Mouse (Mus musculus) cortical plate, adult 2 months (tissue): Measurements from ENCODE around the gene Bcr. TPM values are rescaled to one million over a fixed set of nuclear protein-coding genes. Genes with fewer than 3 reads are reported as not detected.

Experiments used
- H3K27ac ChIP-seq: fragments of 200-500 bp; 2 replicates; pipeline ENCODE4 v1.5.1; 2012; ENCODE audit warnings: low read length, control low read depth, inconsistent platforms; ENCODE audit not compliant: insufficient read depth
- H3K4me1 ChIP-seq: fragments of 200-500 bp; 2 replicates; pipeline ENCODE4 v1.6.1; 2011; ENCODE audit warnings: low read length; ENCODE audit not compliant: control insufficient read depth, insufficient read depth
- H3K4me3 ChIP-seq: fragments of 200-500 bp; 2 replicates; pipeline ENCODE4 v1.5.1; 2011; ENCODE audit warnings: mild to moderate bottlenecking, low read length, control low read depth; ENCODE audit not compliant: insufficient read depth
- CTCF ChIP-seq: fragments of 200-500 bp; IDR thresholded peaks from 2 replicates; pipeline ENCODE4 v1.5.1; 2011; ENCODE audit warnings: mild to moderate bottlenecking, control low read depth, low read length; ENCODE audit not compliant: insufficient read depth; ENCODE audit errors: extremely low read depth
- POLR2A ChIP-seq: fragments of 200-500 bp; IDR thresholded peaks from 2 replicates; pipeline ENCODE4 v1.6.1; 2011; ENCODE audit warnings: mild to moderate bottlenecking, low read length, control low read depth; ENCODE audit not compliant: insufficient read depth; ENCODE audit errors: extremely low read depth
- polyA plus RNA-seq: library from polyadenylated mRNA; depleted of rRNA; stranded (reverse); fragments of >200 nt; gene quantifications from 2 replicates; pipeline ENCODE4 v1.2.3, GENCODE M21; 2012; rRNA removed

Gene Bcr
- 67.3 and 78.1 TPM in 2 replicates for polyA plus RNA-seq

GRCm38 (mm10) chr10:75060217-75060842 lies at the start of gene Bcr:
Gene Bcr (plus strand): TSS chr10:75060592.
- peak; percentile 35; the same call in 1 of the 2 replicates for TF ChIP-seq POLR2A
- TF ChIP-seq CTCF, result no peak
- peaks cover 6% of the 10 kb centered on the region; the same call in 1 of the 2 replicates for H3K4me1 ChIP-seq
- H3K27ac ChIP-seq, result peak within 1 kb of the TSS; percentile 7; the same call in 1 of the 2 replicates
- peak within 1 kb of the TSS; percentile 73 for H3K4me3 ChIP-seq

DNA sequence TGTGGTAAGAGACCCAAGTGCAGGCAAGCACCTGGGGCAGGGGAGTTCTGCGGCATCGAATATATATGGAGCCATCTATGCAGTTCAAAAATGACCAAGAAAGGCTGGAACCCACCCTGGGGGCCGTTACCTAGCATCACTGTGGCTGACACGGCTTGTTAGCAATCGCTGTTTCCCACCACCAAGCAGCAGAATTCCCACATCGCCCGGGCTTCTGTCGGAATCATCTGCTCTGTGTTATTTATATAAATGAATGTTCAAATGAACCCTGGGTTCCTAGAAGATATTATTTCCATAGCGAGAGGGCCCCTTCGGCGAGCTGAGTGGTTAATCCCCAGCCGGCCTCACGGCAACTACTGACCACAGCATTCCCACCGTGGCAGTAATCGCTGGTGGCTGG lies 49.7 kb upstream of the Bcr start:
- TF ChIP-seq POLR2A (no peak), CTCF (no peak)
- no peak overlapping the region for H3K27ac ChIP-seq
- H3K4me3 ChIP-seq, result no peak overlapping the region

DNA sequence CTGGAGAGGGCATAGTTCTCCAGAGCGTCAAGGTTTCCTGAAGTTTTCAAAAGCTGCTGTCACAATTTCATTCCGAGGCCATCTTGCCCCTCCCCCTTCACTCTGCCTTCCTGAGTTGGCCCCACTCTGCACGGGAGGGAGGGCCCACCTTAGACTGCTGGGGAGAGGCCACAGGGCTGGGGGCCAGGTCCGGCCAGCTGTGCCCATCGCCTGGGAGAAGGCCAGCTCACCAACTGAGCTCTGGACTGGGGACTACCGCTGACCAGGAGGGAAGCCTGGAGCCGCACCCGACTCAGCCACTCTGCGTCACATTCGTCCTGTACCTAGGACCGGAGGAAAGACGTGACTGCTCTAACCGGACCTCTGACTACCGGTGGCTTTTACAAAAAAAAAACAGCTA lies 44.9 kb upstream of the Bcr start:
- H3K27ac ChIP-seq, result no peak overlapping the region
- no peak for TF ChIP-seq CTCF
- no peak overlapping the region for H3K4me3 ChIP-seq
- H3K4me1 ChIP-seq, result peaks cover 1% of the 10 kb centered on the region

More for the DNA sequence above, 49.7 kb upstream of the Bcr start:
- peaks cover 13% of the 10 kb centered on the region for H3K4me1 ChIP-seq

DNA sequence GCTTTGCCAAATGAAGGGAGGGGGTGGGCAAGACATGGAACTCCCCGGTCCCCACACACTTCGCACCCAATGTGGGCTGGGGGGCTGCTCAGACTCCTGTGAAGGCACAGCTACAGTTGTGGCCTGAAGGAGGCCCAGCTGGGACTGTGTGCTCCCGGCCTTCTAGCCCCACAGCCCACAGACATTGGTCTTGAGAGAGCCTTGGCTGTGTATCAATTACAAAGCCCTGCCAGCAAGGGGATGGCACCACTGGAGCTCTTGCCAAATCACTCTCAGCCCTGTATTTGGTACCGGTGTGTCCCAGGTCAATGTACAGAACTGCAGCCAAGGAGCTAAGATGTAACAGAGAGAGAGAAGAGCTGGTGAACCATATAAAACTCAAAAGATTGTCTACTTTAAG lies 43.9 kb upstream of the Bcr start:
- Histone ChIP-seq H3K4me1 (peaks cover 1% of the 10 kb centered on the region), H3K27ac (no peak overlapping the region), H3K4me3 (no peak overlapping the region)
- TF ChIP-seq CTCF, result no peak
- TF ChIP-seq POLR2A, result no peak

DNA sequence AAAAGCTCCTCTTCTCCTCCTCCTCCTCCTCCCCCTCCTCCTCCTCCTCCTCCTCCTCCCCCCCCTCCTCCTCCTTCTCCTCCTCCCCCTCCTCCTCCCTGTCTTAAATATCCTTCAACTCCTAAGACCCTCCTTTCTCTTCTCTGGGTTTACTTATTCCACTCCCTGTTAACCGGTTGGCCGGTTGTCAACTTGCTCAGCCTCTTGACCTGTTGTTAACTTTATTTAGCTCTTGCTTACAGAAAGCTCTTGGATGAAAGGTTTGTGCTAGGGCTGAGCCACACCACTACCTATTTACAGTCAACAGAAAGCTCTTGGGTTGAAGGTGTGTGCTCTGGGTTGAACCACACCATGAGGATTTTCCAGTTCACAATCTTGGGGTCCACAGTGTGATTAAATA lies 40.1 kb upstream of the Bcr start:
- no peak overlapping the region for H3K4me3 ChIP-seq
- H3K27ac ChIP-seq, result no peak overlapping the region
- TF ChIP-seq POLR2A (no peak), CTCF (no peak)
- peaks cover 1% of the 10 kb centered on the region; the same call in 1 of the 2 replicates for H3K4me1 ChIP-seq

- no peak overlapping the region for H3K27ac ChIP-seq
- TF ChIP-seq POLR2A (no peak), CTCF (peak; percentile 92)
- no peak overlapping the region for H3K4me3 ChIP-seq
- peaks cover 1% of the 10 kb centered on the region; the same call in 1 of the 2 replicates for H3K4me1 ChIP-seq
These were observed 39.3 kb upstream of the Bcr start for GRCm38 (mm10) chr10:75021138-75021537.

- no peak overlapping the region for H3K27ac ChIP-seq
- H3K4me3 ChIP-seq, result no peak overlapping the region
- TF ChIP-seq POLR2A (no peak), CTCF (no peak)
- H3K4me1 ChIP-seq, result no peaks in the 10 kb centered on the region
These were observed 33.9 kb upstream of the Bcr start for GRCm38 (mm10) chr10:75026491-75026890.

DNA sequence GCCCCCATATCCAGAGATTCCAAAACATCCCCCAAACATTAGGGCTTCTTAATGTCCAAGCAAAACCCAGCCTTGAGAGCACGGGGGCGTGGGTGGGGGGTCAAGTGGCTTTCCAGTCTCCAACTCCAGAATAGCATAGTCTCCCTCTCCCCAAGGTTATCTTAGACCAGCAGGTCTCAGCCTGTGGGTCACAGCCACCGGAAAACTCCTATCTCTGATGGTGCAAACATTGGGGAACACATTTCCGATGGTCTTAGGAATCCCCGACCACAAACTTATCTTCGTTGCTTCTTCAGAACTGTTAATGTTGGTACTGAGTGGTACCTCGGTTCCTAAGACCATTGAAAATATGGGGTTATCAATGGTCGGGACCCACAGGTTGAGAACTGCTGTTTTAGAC lies 31.6 kb upstream of the Bcr start:
- Histone ChIP-seq H3K4me3 (no peak overlapping the region), H3K4me1 (peaks cover 3% of the 10 kb centered on the region), H3K27ac (no peak overlapping the region)
- TF ChIP-seq POLR2A, result no peak
- TF ChIP-seq CTCF, result no peak

- Histone ChIP-seq H3K4me1 (peaks cover 3% of the 10 kb centered on the region), H3K27ac (no peak overlapping the region), H3K4me3 (no peak overlapping the region)
- TF ChIP-seq POLR2A (no peak), CTCF (no peak)
These were observed 30.7 kb upstream of the Bcr start for GRCm38 (mm10) chr10:75029677-75030076.

DNA sequence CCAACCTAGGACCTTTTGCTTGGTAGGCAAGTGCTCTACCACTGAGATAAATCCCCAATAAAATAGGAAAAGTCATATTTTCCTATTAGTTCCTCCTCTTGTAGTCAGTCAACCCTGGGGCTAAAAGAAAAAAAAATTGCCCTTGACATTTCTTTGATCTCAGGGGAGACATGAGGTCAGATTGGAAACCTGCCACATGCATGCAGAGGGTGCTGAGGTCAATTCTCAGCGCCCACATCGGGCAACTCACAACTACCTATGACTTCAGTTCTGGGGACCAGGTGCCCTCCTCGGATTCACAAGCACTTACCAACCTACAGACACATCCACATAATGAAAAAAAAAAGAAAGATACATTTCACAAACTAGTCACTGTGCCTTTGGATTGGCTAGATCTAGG lies 30.2 kb upstream of the Bcr start:
- no peak overlapping the region for H3K4me3 ChIP-seq
- H3K4me1 ChIP-seq, result peaks cover 3% of the 10 kb centered on the region
- TF ChIP-seq POLR2A (no peak), CTCF (no peak)
- H3K27ac ChIP-seq, result no peak overlapping the region
